Mouse (Mus musculus) megakaryocyte, adult 5-6 weeks (primary cell): ENCODE data around the gene Nlrx1. TPM values are rescaled to one million over a fixed set of nuclear protein-coding genes. Genes with fewer than 3 reads are reported as not detected.

Experiments
- ATAC-seq: 2 replicates; pipeline ENCODE4 v1.8.0; 2016; ENCODE audit warnings: mild to moderate bottlenecking, inconsistent platforms; ENCODE audit not compliant: poor library complexity, severe bottlenecking
- total RNA-seq, 2 experiments: library from RNA; stranded (forward) in 1 of 2; stranded (reverse) in 1 of 2; fragments of 153-499, 151-499 nt in 1 of 2; fragments of 221-1000, 200-1000 nt in 1 of 2; gene quantifications; 2 replicates each; pipeline versions ENCODE4 v1.2.3 to v1.2.4; 2015 to 2017

The Nlrx1 gene
- total RNA-seq, 2 experiments from 2014 or later = 9.5 to 12.1 TPM

DNA sequence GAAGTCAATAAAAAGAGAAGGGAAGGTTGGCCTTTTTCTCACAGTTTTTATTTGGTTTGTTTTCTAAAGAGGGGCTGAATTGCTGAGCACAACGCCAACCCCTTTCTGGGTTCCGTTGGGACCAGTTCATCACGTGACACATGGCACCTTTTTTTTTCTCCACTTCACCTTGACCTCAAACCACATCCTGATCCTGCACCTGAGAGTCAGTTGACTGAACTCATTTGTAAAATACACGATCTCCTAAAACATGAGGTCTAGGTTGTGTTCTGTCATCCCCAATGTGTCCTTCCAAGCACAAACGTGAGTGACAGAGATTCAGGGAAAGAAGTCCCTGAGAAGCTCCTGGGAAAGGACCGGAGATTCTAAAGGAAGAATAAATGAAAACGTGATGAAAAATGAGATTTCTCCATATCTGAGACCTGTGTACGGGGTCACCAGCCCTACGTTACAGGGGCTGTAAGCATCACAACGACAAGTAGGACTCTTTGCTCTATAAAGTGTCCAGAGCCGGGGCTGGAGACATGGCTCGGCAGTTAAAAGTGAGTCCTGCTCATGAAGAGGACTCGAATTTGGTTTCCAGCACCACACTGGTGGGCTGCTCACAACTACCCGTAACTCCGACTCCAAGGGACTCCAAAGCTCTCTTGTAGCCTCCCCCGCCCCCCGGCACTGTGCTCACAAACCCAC, 29.8 kb downstream of the Nlrx1 start:
- ATAC-seq = no peak

DNA sequence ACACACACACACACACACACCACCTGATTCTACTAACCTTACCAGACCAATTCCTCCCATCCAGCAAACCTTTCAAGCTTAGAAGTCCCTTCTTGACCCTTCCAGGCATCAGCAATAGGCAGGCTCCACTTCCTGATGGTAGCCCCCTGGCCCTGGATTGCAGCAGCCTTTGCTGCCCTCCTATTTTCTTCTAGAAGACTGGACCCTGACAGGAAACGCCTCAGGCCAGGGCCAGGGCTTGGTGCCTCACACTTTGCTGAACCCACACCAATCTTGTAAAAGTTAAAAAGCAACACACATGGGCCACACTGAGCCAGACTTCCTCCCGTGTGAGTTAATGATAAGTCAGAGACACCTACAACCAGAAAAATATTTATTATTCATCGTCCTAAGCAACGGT, 31.3 kb downstream of the Nlrx1 start:
- no peak for ATAC-seq

DNA sequence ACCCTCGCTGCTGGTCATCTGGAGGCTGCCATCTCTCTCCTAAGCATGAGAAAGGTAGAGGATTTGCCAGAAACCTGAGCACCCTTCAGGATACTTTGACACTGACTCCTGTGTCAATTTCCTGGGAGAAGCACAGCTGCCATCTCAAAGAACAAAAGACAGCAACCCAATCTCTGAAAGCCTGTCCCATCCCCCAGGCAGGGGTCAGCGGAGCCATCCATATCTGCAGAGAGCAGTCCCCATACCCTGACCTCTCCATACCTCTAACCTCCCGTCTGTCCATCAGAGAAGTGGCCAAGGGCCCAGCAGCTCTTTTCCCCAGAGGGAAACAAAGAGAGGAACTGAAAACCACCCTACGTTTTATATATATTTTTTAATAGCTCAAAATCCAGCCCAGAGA, 31.8 kb downstream of the Nlrx1 start:
- ATAC-seq = no peak

DNA sequence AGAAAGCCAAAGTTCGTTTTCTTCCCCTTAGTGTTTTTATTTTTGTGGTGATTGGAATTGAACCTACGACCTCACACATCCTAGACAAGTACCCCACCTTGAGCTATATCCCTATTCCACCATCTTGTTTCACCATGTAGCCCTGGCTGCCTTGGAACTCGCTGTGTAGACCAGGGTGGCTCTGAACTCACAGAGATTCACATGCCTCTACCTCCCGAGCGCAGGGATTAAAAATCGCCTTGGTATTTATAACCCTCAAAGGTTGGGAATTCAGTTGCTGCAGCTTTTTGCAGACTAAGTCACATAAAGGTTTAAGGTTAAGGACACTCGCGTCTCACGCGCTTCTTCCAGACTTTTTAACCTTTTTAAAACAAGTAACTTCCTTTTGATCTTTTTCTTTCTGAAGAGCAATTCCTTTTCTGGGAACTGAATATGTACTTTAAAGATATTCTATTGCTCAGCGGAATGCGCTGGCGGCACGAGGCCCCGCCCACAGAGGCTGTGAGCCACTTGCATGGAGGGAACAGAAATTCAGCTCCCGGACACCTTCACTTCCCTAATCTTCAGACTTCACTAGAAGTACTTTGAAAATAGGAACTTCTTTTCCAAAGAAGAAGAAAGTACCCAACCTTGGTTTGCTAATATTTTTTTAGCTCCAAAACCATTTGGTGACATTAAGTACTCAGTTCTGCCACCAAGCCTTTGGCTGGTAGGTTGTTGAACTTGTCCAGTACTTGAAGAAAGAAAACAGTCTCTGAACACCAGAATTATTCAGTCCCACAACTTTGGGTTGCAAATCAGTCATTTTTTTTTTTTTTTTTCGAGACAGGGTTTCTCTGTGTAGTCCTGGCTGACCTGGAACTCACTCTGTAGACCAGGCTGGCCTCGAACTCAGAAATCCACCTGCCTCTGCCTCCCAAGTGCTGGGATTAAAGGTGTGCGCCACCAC, 33.6 kb downstream of the Nlrx1 start:
- ATAC-seq = peak; percentile 63

DNA sequence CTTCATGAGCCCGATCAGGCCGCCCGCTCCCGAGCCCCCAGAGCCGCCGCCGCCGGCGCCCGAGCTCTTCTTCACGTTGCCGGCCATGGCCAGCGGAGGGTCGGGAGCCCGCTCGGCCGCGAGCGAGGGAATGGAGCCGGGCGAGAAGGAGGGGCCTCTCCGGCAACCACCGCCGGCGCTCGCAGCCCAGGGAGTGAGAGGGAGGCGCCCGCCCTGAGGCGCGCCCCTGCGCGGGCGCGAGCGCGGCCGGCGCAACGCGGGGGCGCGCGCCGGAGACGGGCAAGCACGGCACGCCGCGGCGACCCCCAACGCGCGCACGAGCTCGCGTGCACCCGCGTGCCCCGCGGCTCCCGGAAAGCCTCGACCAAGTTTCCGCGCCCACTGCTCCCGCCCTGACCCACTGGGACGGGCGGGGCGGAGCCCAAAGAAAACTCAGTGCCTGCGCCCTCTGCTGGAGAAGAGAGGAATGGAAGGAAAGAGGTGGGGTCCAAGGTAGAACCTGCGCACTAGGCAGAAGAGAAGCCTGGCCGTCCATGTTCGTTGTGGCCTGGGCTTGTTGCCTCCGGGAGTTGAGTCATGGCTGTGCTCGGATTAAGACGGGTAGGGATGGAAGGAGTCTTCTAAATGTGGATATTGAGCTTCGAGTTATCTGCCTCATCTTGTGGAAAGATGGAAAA, 34.5 kb downstream of the Nlrx1 start, which contains the start of gene Cbl:
Gene Cbl (minus strand): TSS at position 248 of the 677 bp plus-strand sequence.
- peak; percentile 85 for ATAC-seq

DNA sequence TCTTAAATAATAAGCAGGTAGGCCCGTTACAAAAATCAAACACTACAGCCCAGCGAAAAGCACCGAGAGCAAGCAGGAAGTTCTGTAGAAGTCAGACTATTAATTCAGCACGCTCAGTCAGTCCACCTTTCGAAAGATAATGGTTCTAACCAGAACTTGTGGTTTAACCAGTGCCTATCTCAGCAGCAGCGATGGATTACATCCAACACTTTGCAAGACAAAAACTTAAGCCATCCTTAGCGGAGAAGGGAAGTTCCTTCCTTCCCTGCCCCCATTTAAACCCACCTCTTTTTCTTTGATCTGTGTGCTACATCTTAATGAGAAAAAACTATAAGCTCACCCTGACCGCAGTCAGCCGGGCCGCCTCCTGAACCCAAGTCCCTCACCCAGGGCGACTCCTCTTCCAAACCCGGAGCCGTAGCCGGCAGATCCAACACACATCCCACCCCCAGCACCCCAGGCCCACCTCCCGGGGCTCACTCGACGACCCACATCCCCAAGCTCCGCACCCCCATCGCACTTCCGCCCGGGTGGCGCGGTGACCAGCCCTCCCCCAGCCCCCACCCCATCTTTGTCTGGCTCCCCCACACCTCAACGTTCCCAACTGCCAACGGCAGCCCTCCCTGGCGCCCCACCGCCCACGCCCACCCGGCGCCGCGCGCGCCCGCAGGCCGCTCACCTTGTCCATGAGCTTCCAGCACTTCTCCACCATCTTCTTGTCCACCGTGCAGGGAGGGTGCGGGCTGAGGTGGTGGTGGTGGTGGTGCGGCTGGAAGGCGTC, 35.2 kb downstream of the Nlrx1 start:
- no peak for ATAC-seq

DNA sequence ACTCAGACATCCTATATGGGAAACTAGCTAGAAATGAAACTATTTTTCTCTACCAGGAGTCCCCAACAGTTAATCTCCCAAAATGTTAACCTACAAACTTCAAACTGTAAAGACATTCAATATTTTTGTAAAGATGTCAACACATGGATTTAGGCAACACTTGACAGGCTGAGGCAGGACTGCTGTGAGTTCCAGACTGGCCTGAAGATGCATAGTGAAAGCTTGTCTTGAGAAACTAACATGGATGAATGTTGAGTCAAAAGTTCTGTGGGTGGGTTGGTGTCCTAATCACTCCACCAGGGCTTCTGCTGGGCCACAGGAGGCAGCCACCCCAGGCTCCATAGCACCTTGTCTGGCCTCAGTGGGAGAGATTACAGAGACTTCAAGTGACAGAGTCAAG, 36.8 kb downstream of the Nlrx1 start:
- no peak for ATAC-seq

DNA sequence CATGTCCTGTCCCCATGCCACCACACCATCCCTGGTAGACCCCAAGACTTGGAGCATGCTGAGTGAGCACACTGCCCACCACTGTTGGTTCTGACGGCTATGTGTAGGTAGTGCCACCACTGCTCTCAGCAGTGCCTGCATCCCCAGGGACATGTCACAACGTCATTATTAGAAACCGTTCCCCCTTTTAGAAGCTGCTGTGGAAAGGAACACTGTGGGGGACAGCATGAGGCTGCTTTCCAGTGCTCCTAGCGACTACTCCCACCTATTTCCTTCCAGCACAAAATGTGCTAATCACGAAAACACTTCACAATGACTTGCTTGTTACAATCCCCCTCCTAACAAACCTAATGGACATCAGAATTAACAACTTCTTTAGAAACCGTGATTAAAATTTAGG, 42.4 kb downstream of the Nlrx1 start:
- no peak for ATAC-seq

DNA sequence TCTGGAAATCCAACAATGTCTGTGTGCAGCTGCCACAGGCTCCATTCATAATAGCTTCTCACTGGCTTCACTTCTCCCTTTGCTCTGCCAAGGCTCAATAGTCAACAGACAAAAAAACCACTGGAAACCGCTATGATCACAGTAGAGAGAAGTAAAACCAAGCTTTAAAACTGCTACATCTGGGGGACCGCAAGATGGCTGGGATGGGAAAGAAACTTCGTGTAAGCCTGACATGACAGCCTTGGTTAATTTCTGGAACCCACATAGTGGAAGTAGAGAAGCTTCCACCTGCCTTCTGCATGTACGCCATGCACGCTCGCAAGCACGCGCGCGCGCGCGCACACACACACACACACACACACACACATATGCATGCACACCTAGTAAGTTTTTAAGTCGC, 54.9 kb downstream of the Nlrx1 start:
- peak; percentile 92 for ATAC-seq

DNA sequence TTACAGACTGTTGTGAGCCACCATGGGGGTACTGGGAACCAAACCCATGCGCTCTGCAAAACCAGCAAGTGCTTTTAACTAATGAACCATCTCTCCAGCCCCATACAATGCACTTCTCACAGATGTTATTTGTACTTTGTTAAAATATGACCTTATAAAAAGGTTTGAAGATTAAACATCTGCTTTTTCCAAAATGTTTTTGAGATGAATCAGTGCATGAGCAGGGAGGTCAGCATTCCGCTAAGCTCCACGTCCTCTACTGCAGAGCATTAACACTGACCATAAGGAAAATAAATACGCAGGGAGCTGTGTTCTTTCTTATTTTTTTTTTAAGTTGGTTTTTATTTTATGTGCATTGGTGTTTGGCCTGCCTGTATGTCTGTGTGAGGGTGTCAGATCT, 56.0 kb downstream of the Nlrx1 start:
- no peak for ATAC-seq

DNA sequence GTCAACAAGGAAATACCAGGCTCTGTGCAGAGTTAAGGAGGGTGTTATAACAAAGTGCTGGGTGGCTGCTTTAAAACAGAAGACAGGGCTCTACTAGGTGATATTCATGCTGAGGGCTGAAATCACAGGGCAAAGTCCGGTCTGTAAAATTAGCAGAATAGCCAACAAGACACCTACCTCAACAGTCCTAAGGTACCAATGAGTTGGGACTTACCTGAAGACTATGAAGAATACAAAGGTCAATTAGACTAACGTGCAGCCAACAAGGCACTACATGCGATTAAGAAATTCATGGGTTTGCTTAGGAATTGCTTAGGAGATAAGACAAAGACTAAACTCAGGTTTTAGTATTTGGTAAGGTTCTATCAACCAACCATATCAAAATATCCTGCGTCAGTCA, 59.0 kb downstream of the Nlrx1 start:
- ATAC-seq = no peak

DNA sequence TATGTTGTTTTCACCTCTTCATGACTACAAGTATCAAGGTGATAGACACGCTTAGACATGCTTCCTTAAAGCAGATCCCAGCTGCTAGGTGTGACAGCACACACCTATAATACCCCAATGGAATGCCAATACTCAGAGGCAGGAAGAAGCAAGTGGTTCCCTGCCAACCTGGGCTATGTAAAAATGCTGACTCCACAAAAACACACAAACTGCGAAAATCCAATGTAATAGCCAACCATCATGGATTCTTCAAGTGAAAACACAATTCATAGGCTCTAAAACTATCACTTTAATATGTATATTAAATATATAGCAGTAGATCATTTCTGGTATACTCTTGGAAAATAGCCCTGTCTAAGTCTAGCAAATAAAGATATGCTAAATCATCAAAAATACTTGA, 60.6 kb downstream of the Nlrx1 start:
- ATAC-seq = no peak

Other genes with a start within 250 kb of the Nlrx1 start
- gene Thy1, start 225.2 kb downstream of the Nlrx1 start, total RNA-seq (2015) = 16.0 and 16.7 TPM in 2 replicates
- 7.5 and 10.5 TPM in 2 replicates for gene Thy1, start 225.2 kb downstream of the Nlrx1 start, total RNA-seq (2017)
- gene Usp2, start 201.6 kb downstream of the Nlrx1 start, total RNA-seq (2015) = 1.3 and 4.5 TPM in 2 replicates
- gene Usp2, start 201.6 kb downstream of the Nlrx1 start, total RNA-seq (2017) = 1.1 and 1.3 TPM in 2 replicates
- gene Mfrp, start 166.9 kb downstream of the Nlrx1 start, total RNA-seq (2015) = not detected in 2 replicates
- 0.24 TPM in 1 of 2 replicates, not detected in the other for gene Mfrp, start 166.9 kb downstream of the Nlrx1 start, total RNA-seq (2017)
- 0.27 TPM in 1 of 2 replicates, not detected in the other for gene C1qtnf5, start 161.4 kb downstream of the Nlrx1 start, total RNA-seq (2015)
- gene C1qtnf5, start 161.4 kb downstream of the Nlrx1 start, total RNA-seq (2017) = 0.40 TPM in 1 of 2 replicates, not detected in the other
- not detected in 2 replicates for gene Gm49380, start 155.1 kb downstream of the Nlrx1 start, total RNA-seq (2015)
- not detected in 2 replicates for gene Gm49380, start 155.1 kb downstream of the Nlrx1 start, total RNA-seq (2017)
- gene Rnf26, start 155.1 kb downstream of the Nlrx1 start, total RNA-seq (2015) = 35.9 and 36.7 TPM in 2 replicates
- gene Rnf26, start 155.1 kb downstream of the Nlrx1 start, total RNA-seq (2017) = 16.3 and 20.9 TPM in 2 replicates
- gene Mcam, start 134.1 kb downstream of the Nlrx1 start, total RNA-seq (2015) = 1.6 TPM in 2 replicates
- gene Mcam, start 134.1 kb downstream of the Nlrx1 start, total RNA-seq (2017) = 3.2 and 5.8 TPM in 2 replicates
- gene Cbl, start 34.5 kb downstream of the Nlrx1 start, total RNA-seq (2015) = 179 and 180 TPM in 2 replicates
- 45.3 and 70.2 TPM in 2 replicates for gene Cbl, start 34.5 kb downstream of the Nlrx1 start, total RNA-seq (2017)
- gene Ccdc153, start 27.9 kb downstream of the Nlrx1 start, total RNA-seq (2015) = not detected in 2 replicates
- gene Ccdc153, start 27.9 kb downstream of the Nlrx1 start, total RNA-seq (2017) = not detected in 2 replicates
- gene Pdzd3, start 17.1 kb downstream of the Nlrx1 start, total RNA-seq (2015) = 0.07 and 0.34 TPM in 2 replicates
- not detected in 2 replicates for gene Pdzd3, start 17.1 kb downstream of the Nlrx1 start, total RNA-seq (2017)
- gene Abcg4, start 20.0 kb upstream of the Nlrx1 start, total RNA-seq (2015) = 1.3 and 3.9 TPM in 2 replicates
- 1.1 and 1.7 TPM in 2 replicates for gene Abcg4, start 20.0 kb upstream of the Nlrx1 start, total RNA-seq (2017)
- 12.3 and 18.4 TPM in 2 replicates for gene Hinfp, start 37.1 kb upstream of the Nlrx1 start, total RNA-seq (2015)
- 13.1 and 15.3 TPM in 2 replicates for gene Hinfp, start 37.1 kb upstream of the Nlrx1 start, total RNA-seq (2017)
- gene C2cd2l, start 51.7 kb upstream of the Nlrx1 start, total RNA-seq (2015) = 12.0 and 16.4 TPM in 2 replicates
- 11.0 and 13.4 TPM in 2 replicates for gene C2cd2l, start 51.7 kb upstream of the Nlrx1 start, total RNA-seq (2017)
- 37.7 and 39.4 TPM in 2 replicates for gene Dpagt1, start 57.4 kb upstream of the Nlrx1 start, total RNA-seq (2015)
- 15.2 and 17.4 TPM in 2 replicates for gene Dpagt1, start 57.4 kb upstream of the Nlrx1 start, total RNA-seq (2017)
- gene H2afx, start 66.1 kb upstream of the Nlrx1 start, total RNA-seq (2015) = 136 and 144 TPM in 2 replicates
- gene H2afx, start 66.1 kb upstream of the Nlrx1 start, total RNA-seq (2017) = 239 and 262 TPM in 2 replicates
- 63.1 and 83.4 TPM in 2 replicates for gene Hmbs, start 75.6 kb upstream of the Nlrx1 start, total RNA-seq (2015)
- 31.2 and 41.1 TPM in 2 replicates for gene Hmbs, start 75.6 kb upstream of the Nlrx1 start, total RNA-seq (2017)
- 19.2 and 19.4 TPM in 2 replicates for gene Vps11, start 93.1 kb upstream of the Nlrx1 start, total RNA-seq (2015)
- gene Vps11, start 93.1 kb upstream of the Nlrx1 start, total RNA-seq (2017) = 22.7 and 26.8 TPM in 2 replicates
- 27.2 and 29.7 TPM in 2 replicates for gene Hyou1, start 110.9 kb upstream of the Nlrx1 start, total RNA-seq (2015)
- 48.3 and 49.7 TPM in 2 replicates for gene Hyou1, start 110.9 kb upstream of the Nlrx1 start, total RNA-seq (2017)
- gene Slc37a4, start 128.3 kb upstream of the Nlrx1 start, total RNA-seq (2015) = 19.7 and 23.5 TPM in 2 replicates
- gene Slc37a4, start 128.3 kb upstream of the Nlrx1 start, total RNA-seq (2017) = 14.8 and 28.3 TPM in 2 replicates
- gene Rps25, start 138.5 kb upstream of the Nlrx1 start, total RNA-seq (2015) = 2,100 and 2,121 TPM in 2 replicates
- gene Rps25, start 138.5 kb upstream of the Nlrx1 start, total RNA-seq (2017) = 1,309 and 1,413 TPM in 2 replicates
- 91.3 and 95.4 TPM in 2 replicates for gene Trappc4, start 139.0 kb upstream of the Nlrx1 start, total RNA-seq (2015)
- gene Trappc4, start 139.0 kb upstream of the Nlrx1 start, total RNA-seq (2017) = 24.1 and 32.5 TPM in 2 replicates
- 24.5 TPM in 2 replicates for gene Ccdc84, start 150.0 kb upstream of the Nlrx1 start, total RNA-seq (2015)
- gene Ccdc84, start 150.0 kb upstream of the Nlrx1 start, total RNA-seq (2017) = 19.8 and 27.1 TPM in 2 replicates
- not detected in 2 replicates for gene Foxr1, start 172.5 kb upstream of the Nlrx1 start, total RNA-seq (2015)
- not detected in 2 replicates for gene Foxr1, start 172.5 kb upstream of the Nlrx1 start, total RNA-seq (2017)
- gene Upk2, start 186.4 kb upstream of the Nlrx1 start, total RNA-seq (2015) = not detected in 2 replicates
- not detected in 2 replicates for gene Upk2, start 186.4 kb upstream of the Nlrx1 start, total RNA-seq (2017)
- 6.0 TPM in 2 replicates for gene Bcl9l, start 214.2 kb upstream of the Nlrx1 start, total RNA-seq (2015)
- 2.6 and 3.0 TPM in 2 replicates for gene Bcl9l, start 214.2 kb upstream of the Nlrx1 start, total RNA-seq (2017)